Mouse (Mus musculus): ENCODE data around the gene Clybl. TPM values are rescaled to one million over a fixed set of nuclear protein-coding genes. Genes with fewer than 3 reads are reported as not detected.
A peak's percentile ranks its signal among the peaks of the same experiment; 100 is the strongest.

Clybl gene
- polyA plus RNA-seq, 1 experiment from 2014 or later: 91.9 TPM

DNA sequence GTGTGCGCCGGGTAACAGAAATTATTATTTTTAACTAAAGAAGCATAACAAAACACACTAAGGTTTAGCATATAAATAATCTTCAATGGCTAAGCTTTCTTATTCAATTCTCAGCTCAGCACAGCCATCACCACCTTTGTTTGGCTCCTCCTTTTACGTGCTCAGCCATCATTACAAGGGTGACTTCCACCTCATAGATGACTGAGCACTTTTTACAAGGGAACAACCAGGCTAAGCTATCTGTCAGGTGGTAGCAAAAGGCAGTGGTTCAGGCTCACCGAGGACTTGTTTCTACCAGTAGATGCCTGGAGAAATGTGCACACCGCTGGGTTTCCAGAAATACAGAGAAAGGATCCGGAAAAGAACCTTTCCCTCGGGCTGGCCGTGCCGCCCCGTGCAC is 252.5 kb downstream of the Clybl start:
- Histone ChIP-seq H3K27ac (ENCODE audit: low read length) (no peak overlapping the region), H3K4me2 (ENCODE audit: low read depth, low read length) (no peak overlapping the region), H3K9ac (ENCODE audit: low read length) (no peak overlapping the region), H3K36me3 (ENCODE audit: control insufficient read depth, insufficient read depth) (no peaks in the 10 kb centered on the region), H3K9me3 (replicated peaks; ENCODE audit: control insufficient read depth, low read length) (no peaks in the 10 kb centered on the region), H3K4me3 (ENCODE audit: low read length) (no peak overlapping the region), H3K27me3 (ENCODE audit: control insufficient read depth, insufficient read depth, low read length) (no peaks in the 10 kb centered on the region; the same call in 1 of the 2 replicates), H3K4me1 (ENCODE audit: control insufficient read depth, insufficient read depth, low read length) (no peaks in the 10 kb centered on the region)
- no peak for ATAC-seq (replicated peaks; ENCODE audit: extremely low read depth, insufficient read depth, low FRiP score)
- 87% methylated on average over 10 of the region's 10 CpGs for WGBS

DNA sequence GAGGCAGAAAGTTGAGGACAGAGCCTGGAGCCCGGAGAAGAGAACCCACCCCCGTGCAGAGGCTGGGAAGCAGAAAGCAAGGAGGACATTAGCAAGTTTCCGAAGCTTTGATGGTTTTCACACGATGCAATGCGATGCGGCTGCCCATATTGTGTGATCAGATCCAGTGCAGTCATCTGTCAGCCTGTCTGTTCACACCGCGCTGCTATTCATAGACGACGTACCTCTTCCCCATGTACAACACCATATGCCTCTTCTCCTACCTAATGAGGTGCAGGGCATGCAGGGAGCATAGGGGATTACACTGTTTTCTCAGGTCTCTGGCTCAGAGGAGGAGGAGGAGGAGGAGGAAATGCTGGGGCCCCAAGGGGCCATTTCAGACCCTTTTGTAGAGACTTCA is 255.3 kb downstream of the Clybl start:
- WGBS: 41% methylated on average over 10 of the region's 10 CpGs
- no peak overlapping the region for H3K9ac ChIP-seq (ENCODE audit: low read length)
- H3K4me1 ChIP-seq (ENCODE audit: control insufficient read depth, insufficient read depth, low read length): no peaks in the 10 kb centered on the region
- H3K4me3 ChIP-seq (ENCODE audit: low read length): no peak overlapping the region
- no peaks in the 10 kb centered on the region; the same call in 1 of the 2 replicates for H3K27me3 ChIP-seq (ENCODE audit: control insufficient read depth, insufficient read depth, low read length)
- H3K9me3 ChIP-seq (replicated peaks; ENCODE audit: control insufficient read depth, low read length): no peaks in the 10 kb centered on the region
- no peaks in the 10 kb centered on the region for H3K36me3 ChIP-seq (ENCODE audit: control insufficient read depth, insufficient read depth)
- no peak overlapping the region for H3K27ac ChIP-seq (ENCODE audit: low read length)
- H3K4me2 ChIP-seq (ENCODE audit: low read depth, low read length): no peak overlapping the region
- no peak for ATAC-seq (replicated peaks; ENCODE audit: extremely low read depth, insufficient read depth, low FRiP score)

- Histone ChIP-seq H3K27ac (ENCODE audit: low read length) (no peak overlapping the region), H3K36me3 (ENCODE audit: control insufficient read depth, insufficient read depth) (no peaks in the 10 kb centered on the region), H3K4me3 (ENCODE audit: low read length) (peak overlapping the region; percentile 50), H3K4me1 (ENCODE audit: control insufficient read depth, insufficient read depth, low read length) (0 out of 2 replicates have a peak, but pooled peaks cover 9% of the 10 kb centered on the region), H3K9ac (ENCODE audit: low read length) (no peak overlapping the region), H3K9me3 (replicated peaks; ENCODE audit: control insufficient read depth, low read length) (no peaks in the 10 kb centered on the region), H3K4me2 (ENCODE audit: low read depth, low read length) (peak overlapping the region; percentile 73), H3K27me3 (ENCODE audit: control insufficient read depth, insufficient read depth, low read length) (peaks cover 64% of the 10 kb centered on the region)
- WGBS: 5% methylated on average over 29 of the region's 29 CpGs
- no peak for ATAC-seq (replicated peaks; ENCODE audit: extremely low read depth, insufficient read depth, low FRiP score)
These were observed 268.3 kb downstream of the Clybl start for GRCm38 (mm10) chr14:122449601-122450495.

- Histone ChIP-seq H3K9ac (ENCODE audit: low read length) (peak within 1 kb of the TSS; percentile 18; the same call in 1 of the 2 replicates), H3K4me2 (ENCODE audit: low read depth, low read length) (peak within 1 kb of the TSS; percentile 73), H3K27me3 (ENCODE audit: control insufficient read depth, insufficient read depth, low read length) (peaks cover 72% of the 10 kb centered on the region), H3K9me3 (replicated peaks; ENCODE audit: control insufficient read depth, low read length) (no peaks in the 10 kb centered on the region), H3K4me3 (ENCODE audit: low read length) (peak within 1 kb of the TSS; percentile 50), H3K27ac (ENCODE audit: low read length) (no peak within 1 kb of the TSS), H3K4me1 (ENCODE audit: control insufficient read depth, insufficient read depth, low read length) (0 out of 2 replicates have a peak, but pooled peaks cover 9% of the 10 kb centered on the region), H3K36me3 (ENCODE audit: control insufficient read depth, insufficient read depth) (no peaks in the 10 kb centered on the region)
- ATAC-seq (replicated peaks; ENCODE audit: extremely low read depth, insufficient read depth, low FRiP score): 0 out of 2 replicates have a peak, but pooled peaks have one; percentile 49
- under 1% methylated on average over 59 of the region's 59 CpGs for WGBS
These were observed 269.2 kb downstream of the Clybl start, which contains the start of gene Gm5089 for GRCm38 (mm10) chr14:122450496-122451382. Gene Gm5089, minus strand, starts transcription at chr14:122451115.

GRCm38 (mm10) chr14:122451551-122452145 is 270.1 kb downstream of the Clybl start:
- no peak for ATAC-seq (replicated peaks; ENCODE audit: extremely low read depth, insufficient read depth, low FRiP score)
- H3K36me3 ChIP-seq (ENCODE audit: control insufficient read depth, insufficient read depth): no peaks in the 10 kb centered on the region
- H3K4me3 ChIP-seq (ENCODE audit: low read length): no peak overlapping the region
- H3K4me1 ChIP-seq (ENCODE audit: control insufficient read depth, insufficient read depth, low read length): 0 out of 2 replicates have a peak, but pooled peaks cover 9% of the 10 kb centered on the region
- H3K4me2 ChIP-seq (ENCODE audit: low read depth, low read length): no peak overlapping the region
- H3K27me3 ChIP-seq (ENCODE audit: control insufficient read depth, insufficient read depth, low read length): peaks cover 78% of the 10 kb centered on the region
- H3K9me3 ChIP-seq (replicated peaks; ENCODE audit: control insufficient read depth, low read length): no peaks in the 10 kb centered on the region
- H3K27ac ChIP-seq (ENCODE audit: low read length): no peak overlapping the region
- WGBS: 72% methylated on average over 5 of the region's 5 CpGs
- no peak overlapping the region for H3K9ac ChIP-seq (ENCODE audit: low read length)

Other genes with a start within 250 kb of the Clybl start
- gene Gpr183, start 216.5 kb upstream of the Clybl start, polyA plus RNA-seq (2015; fragmentation: Nextera tagmentation; extraction: Ambion mirVana): 2.4 and 3.6 TPM in 2 replicates
- gene Timm8a2, start 147.0 kb upstream of the Clybl start, polyA plus RNA-seq (2015; fragmentation: Nextera tagmentation; extraction: Ambion mirVana): not detected in 2 replicates
- 129 and 135 TPM in 2 replicates for gene Tm9sf2, start 74.7 kb upstream of the Clybl start, polyA plus RNA-seq (2015; fragmentation: Nextera tagmentation; extraction: Ambion mirVana)

Data from heart, embryonic 16.5 days (tissue).